Mouse (Mus musculus): ENCODE measurements at regions not wholly inside any gene's neighbourhood (a gene's known extent, or its start where the extent isn't known, plus 50 kb on each side); places are given as distances from the start of the nearest gene placed in this dataset.

- DNase-seq (ENCODE audit: low spot score) = peak; percentile 63
These were observed 96.5 kb upstream of the Mgmt start for GRCm38 (mm10) chr7:136797780-136798435.

DNA sequence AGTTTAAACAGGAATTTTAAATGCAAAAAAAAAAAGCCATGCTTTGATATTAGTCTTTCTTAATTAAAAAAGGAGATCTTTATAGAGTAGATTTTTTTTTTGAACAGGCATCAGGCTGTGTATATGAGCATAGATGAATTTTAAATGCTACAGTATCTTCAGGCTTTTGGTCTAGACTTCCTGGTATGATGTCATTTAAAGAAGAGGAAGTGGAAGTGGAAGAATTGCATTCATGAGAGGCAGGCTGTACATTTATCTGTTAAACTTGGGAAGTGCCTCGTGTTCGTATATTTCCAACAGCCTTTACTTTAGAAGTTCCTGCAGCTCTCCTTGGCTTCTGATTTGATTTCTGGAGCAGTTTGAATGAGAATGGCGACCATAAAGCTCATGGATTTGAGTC lies 95.8 kb upstream of the Mgmt start:
- DNase-seq (ENCODE audit: low spot score) = no peak

DNA sequence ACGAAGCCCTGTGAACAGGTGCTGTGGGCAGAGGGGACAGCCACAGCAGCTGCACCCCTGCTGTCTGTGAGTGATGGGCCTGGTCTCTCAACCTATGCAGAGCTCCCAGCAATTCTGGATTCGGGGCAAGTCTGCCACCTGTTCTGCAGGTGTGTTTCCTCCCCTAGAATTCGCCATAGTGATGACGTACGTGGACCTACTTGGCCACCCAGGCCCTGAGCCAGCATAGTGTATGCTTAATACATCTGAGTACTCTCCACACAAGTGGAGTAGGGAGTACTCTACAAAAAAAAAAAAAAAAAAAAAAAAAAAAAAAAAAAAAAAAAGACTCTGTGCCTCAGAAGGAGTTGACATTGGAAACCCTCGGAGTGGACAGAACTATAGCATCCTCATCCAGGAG lies 87.3 kb upstream of the Mgmt start:
- DNase-seq (ENCODE audit: low spot score) = no peak

DNA sequence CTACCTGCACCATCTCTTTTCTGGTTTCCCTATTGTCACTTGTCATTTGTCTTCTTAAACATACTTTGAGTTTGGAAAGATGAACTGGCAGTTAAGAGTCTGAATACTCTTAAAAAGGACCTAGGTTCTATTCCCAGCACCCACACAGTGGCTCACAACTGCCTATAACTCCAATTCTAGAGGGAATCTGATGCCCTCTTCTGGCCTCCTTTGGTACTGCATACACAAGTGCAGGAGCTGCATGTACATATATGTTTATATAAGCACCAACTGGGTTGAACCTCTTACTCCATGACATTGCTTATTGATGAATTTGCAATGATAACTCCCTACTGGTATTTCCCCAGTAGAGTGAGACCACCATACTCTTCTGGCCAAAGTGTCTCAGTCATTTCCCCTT lies 86.4 kb upstream of the Mgmt start:
- DNase-seq (ENCODE audit: low spot score) = no peak

- DNase-seq (ENCODE audit: low spot score) = no peak
These were observed 84.8 kb upstream of the Mgmt start for GRCm38 (mm10) chr7:136809576-136809975.

- no peak for DNase-seq (ENCODE audit: low spot score)
These were observed 80.6 kb upstream of the Mgmt start for GRCm38 (mm10) chr7:136813691-136814325.

DNA sequence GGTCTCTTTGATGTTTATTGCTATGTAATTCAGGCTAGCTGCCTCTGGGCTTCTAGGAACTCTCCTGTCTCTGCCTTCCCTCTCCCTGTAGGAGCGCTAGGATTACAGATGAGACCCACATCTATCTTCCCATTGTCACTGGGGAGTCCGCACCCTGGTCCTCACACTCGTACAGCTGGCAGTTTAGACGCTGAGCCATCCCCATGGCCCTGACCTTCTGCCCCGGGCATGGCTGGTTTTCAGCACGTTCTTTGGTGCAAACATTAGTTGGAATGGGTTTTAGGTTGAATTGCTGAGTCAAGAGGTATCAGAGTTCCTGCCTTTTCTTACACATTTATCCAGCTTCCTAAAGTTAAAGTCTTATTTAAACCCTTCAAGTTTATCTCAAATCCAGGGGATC lies 79.7 kb upstream of the Mgmt start:
- no peak for DNase-seq (ENCODE audit: low spot score)

DNA sequence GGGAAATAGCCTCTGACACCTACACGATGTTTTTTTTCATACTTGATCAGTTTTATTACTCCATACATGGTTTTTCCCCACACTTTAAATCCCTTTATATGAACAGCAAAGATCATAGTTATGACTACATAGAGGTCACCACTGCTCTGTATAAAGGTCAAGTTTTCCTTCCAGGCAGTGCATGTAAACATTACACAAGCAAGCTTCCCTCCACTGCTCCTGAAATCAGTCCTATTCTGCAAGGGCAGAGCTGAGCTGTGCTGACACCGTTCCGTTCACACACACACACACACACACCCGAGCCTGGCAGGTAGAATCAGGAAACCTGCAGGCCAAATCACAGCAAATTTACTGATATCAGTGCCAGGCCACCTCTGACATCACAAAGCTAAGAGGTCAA lies 74.1 kb upstream of the Mgmt start:
- DNase-seq (ENCODE audit: low spot score) = no peak

GRCm38 (mm10) chr7:136825647-136826046 lies 68.8 kb upstream of the Mgmt start:
- DNase-seq (ENCODE audit: low spot score) = peak; percentile 52

GRCm38 (mm10) chr7:136829621-136830313 lies 64.6 kb upstream of the Mgmt start:
- DNase-seq (ENCODE audit: low spot score) = no peak

DNA sequence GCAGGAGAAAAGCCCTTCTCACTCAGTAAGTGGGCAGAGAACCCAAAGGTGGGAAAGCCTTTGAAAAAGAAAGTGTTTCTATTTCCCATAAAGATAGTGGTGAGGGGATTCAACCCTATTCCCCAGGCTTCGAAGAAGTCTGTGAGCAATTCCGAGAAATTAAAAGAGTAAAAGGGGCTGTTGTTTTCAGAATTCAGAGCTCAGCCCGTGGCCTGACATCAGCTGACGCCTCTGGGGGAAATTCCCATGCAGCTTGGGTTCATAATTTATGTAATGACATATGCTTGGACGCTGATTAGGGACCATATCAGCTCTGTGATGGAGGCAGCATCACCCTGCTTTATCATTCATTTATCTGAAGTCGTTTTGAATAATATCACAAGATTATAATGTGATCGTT lies 62.0 kb upstream of the Mgmt start:
- DNase-seq (ENCODE audit: low spot score) = no peak

GRCm38 (mm10) chr7:136838971-136839370 lies 55.4 kb upstream of the Mgmt start:
- no peak for DNase-seq (ENCODE audit: low spot score)

DNA sequence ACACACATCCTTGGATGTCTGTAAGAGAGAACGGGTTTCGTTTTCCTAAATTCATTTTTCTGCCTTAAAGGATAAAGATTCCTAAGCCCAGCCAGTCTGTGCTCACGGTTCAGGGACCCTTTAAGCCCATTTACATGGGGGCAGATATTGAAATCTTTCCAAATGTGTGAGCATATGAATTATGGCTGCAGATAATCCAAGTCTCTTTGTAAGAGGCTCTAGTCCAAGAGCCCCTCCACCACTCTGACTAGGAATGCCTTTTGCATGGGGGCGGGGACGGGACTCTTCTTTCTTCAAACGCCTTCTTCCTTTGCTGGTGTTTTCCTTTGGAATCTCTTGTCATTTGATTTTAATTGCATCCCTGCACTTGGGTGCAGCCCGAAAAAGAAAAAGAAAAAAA lies 54.2 kb upstream of the Mgmt start:
- DNase-seq (ENCODE audit: low spot score) = no peak

GRCm38 (mm10) chr7:136842751-136843150 lies 51.7 kb upstream of the Mgmt start:
- no peak for DNase-seq (ENCODE audit: low spot score)

- no peak for DNase-seq (ENCODE audit: low spot score)
These were observed 50.1 kb upstream of the Mgmt start for GRCm38 (mm10) chr7:136844282-136844681.

Measured in embryo, embryonic 10.5 days (tissue).